Mouse (Mus musculus) megakaryocyte, embryonic 14.5 days (primary cell): ENCODE results near the gene Cactin.

Experiments used
- FLI1 ChIP-seq: IDR thresholded peaks from 2 replicates; pipeline ENCODE4 v1.6.1; 2012; ENCODE audit warnings: low read length, inconsistent platforms, mixed read lengths
- GATA1 ChIP-seq: IDR thresholded peaks from 3 replicates; pipeline ENCODE4 v1.6.1; 2012; ENCODE audit warnings: mixed read lengths, low read length, inconsistent platforms, borderline replicate concordance

DNA sequence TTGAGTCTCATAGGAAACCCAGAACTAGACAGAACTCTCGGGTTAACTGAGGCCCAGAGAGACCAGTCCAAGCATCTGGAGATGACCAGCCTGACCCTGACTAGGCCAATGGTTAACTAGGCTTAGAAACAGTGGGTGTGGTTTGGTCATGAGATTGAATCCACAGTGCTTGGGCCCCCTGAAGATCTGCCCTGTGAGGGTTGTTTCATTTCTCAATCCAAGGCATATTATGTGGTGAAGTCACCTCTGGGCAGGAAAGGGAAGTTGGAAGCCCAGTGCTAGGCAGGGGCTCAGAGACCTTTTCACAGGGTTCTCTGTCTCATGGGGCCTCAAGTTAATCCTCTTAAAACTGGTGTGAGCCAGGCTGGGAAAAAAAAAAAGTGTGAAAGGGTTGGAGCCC is 37.9 kb downstream of the Cactin start:
- TF ChIP-seq GATA1 (no peak), FLI1 (no peak)
